Mouse (Mus musculus): ENCODE measurements around the gene Ubr4.

Gene Ubr4

DNA sequence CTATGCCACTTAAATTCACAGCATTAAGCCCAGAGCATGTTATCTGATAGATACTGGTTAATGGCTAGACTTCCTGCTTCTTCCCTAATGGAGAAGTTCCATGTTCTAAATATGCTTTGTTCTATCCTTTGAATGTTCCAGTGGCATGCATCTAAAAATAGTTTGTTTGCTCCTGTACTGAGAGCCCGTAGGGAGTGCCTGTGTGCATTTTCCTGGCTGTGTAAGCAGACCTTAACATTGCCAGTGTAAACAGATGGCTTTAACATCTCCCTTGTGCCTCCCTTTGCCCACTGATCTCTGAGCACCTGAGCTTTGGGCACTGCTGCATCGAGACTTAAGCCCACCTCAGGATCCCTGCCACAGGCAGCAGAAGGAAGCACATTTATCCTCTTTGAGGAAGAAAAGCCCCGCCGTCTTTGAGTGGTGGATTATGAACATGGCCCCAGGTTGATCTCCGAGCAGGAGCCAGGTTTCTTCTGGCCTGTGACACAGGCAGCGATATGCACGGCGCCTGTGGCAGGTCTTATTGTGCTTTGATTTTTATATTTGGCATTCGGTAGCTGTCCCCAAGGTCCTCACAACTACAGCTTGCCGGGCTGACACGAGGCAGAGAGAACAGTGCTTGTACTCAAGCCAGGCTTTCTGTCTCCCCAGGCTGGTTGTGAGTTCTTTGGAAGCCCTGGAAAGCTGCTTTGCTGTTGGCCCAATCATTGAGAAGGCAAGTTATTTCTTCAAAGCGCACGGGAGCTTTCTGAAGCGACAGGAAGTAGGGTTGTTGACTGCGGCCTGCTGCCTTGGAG is 80.8 kb downstream of the Ubr4 start:
- no peak for DNase-seq

DNA sequence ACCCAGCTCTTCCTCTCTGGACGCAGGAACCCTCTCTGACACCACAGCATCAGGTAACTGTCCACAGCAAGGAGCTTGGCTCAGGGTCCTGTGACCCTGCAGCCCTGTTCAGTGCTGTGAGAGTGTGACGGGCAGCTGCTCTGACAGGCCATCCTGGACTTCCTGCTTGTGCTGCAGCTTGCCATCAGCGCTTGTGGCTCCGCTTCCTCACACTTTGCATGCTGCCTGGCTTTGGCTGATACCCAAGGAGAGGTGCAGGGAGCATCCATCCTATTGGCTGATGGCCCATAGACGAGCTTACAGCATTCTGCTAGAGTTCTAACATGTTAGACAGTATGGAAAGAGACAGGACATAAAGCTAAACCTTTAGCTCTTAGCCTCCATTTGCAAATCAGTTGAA is 88.8 kb downstream of the Ubr4 start:
- DNase-seq = no peak

DNA sequence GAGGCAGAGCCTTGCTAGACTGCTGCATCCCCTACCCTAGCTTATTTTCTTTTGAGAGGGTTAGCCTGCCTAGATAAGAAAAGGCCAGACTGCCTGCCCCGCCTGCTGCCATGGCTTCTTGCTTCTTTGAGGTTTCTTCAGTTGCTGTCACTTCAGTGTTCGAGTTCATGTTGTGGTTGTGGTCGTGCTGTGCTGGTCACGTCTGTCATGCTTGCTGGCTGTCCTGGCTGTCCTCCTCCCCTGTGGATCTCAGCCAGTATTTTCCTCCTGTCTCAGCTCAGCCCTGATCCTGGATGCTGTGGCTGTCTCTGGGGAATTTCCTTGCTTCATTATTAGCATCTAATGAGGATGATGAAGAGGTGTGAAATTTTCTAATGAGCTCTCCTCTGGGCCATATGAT is 89.4 kb downstream of the Ubr4 start:
- no peak for DNase-seq

DNA sequence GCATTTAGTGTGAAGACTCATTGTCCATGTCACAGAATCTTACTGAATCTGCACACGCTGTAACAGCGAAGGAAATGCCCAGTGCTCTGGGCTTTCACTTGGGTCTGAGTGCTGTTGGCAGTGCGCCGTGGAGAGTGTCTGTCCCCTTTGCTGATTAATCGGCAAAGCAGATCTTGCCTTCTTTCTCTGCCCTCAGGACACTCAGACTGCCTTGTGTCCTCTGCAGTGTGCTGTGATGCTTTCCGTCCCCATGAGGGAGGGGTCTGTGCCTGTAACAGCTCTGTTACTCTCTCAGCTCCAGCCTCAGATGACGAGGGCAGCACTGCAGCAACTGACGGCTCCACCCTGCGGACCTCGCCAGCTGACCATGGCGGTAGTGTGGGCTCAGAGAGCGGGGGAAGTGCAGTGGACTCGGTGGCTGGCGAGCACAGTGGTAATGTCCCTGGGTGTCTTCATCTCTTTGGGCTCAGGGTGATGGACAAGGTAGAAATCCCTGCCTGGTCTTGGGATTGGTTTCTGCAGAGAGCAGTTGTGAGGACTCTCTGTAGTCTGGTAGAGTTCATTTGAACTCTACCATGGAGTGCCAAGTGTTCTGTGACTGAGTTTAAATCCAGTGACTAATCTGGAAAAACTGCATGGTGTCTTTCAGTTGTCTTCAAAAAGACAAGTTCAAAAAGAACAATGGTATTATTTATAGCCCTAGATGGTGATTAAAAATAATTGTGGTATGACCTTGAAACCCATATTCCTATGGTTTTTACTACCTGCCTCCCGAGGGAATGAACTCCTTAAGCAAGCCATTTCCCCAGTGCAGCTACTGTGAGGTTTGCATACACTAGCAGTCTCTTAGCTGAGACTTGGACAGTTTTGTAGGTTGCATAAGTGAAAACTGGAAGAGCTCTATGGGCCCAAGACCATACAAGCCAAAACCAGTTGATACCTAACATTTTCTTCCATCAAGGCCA is 90.3 kb downstream of the Ubr4 start:
- DNase-seq = no peak

DNA sequence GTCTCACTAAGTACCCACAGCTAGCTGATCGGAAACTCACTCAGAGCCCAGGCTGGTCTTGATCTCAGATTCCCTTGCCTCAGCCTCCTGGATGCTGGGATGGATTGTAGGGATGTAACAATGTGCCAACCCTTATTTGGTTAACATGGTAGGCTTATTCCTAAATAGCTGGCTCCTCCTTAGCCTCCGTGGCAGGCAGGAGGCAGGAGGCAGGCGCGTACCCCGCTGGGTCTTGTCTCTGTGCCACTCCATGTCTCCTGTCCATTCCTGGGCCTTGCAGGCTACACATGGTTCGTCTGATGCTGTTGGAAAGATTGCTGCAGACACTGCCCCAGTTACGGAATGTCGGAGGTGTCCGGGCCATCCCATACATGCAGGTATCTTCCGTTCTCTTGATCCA is 91.9 kb downstream of the Ubr4 start:
- DNase-seq = no peak

DNA sequence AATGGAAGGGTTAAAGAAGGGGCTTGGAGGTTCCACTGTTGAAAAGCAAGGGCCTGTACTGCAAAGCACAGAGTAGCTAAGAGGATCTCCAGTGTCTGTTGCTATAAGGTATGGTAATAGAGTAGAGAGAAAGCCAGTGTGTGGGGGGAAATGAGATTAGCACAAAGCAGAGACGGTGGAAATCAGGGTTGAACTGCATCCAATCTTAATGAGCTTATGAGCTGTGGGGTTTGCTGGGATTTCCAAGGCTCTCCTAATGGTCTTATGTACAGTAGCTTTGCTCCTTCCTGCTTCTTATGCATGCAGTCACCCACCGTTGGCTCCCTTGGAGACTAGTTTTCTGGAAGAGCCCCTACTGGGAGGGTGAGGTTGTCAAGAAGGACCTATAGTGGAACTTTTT is 93.8 kb downstream of the Ubr4 start:
- no peak for DNase-seq

DNA sequence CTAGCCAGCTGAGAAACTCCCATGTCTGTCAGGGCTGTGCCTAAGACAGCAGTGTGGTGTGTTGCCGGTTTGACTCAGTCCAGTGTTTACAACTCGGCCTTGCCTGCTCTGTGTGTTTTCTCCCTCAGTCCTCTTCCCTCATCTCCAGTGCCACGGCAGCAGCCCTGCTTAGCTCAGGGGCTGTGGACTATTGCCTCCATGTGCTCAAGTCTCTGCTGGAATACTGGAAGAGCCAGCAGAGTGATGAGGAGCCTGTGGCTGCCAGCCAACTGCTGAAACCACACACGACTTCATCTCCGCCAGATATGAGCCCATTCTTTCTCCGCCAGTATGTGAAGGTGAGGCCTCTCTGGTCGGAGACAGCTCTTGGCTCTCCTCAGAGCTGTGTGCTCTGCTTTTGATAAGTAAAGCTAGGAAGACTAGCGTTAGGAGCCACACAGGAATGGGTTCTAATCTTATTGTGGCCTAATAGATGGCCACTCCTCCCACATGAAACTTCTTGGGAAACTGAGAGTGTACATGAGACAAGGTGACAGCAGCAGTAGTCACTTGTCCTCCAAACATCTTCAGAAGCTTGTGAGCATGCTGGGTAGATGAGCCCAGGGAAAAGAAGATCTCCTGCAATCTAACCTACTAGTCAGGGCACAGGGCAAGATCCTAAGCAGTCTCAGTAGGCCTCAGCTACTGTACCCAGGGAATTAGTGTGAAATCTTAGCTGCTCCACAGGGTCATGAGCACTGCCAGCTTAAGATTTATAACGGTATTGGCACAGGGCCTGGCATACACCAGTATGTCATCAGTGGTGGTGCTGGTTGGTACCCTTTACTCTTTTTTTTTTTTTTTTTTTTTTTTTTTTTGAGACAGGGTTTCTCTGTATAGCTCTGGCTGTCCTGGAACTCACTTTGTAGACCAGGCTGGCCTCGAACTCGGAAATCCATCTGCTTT is 94.6 kb downstream of the Ubr4 start:
- no peak for DNase-seq

DNA sequence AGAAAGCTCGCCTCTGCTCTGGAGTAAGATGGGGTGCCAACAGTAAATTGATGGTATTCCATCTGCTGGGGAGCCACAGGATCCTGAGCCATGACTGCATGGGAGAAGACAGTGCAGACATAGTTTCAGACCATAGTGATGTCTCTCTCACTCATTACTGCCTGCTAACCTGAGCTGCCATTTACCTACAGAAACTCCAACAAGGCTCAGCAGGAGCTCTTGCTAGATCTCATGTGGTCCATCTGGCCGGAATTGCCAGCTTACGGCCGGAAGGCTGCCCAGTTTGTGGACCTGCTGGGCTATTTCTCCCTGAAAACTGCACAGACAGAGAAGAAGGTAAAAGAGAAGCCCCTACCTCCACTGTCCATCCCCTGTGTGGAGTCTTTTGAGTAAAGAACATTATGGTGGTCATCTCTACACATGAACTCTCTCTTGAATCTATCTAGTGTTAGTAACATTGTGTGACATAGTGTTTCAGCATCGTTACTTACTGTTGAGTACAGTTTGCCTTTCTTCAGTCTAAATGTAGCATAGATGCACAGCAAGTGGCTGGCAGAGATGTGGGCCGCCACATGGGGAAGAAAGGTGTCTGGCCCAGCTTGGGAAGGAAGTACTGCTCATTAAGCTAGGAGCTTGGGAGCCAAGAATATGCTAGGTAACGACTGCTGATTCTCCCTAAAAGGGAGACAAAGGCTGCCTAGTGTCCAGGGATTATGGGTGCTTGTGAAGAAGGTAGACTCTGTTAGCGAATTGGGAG is 100.7 kb downstream of the Ubr4 start:
- DNase-seq = no peak

DNA sequence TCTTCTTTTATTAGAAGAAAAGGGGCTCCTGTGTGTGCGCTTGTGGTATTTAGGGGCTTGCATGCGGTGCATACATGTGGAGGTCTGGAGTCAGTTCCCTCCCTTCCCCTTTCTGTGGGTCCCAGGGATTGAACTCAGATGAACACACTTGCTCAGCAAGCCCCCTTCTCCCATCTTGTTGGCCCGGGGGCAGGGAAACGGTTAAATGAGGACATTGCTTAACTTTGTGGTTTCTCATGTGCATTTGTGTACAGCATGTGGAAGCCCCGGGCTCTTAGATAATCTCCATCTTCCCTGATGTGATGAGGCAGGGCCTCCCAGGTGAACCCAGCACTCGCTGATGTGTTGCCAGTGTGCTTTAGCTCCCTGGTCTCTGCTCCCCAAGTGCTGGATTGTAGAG is 101.9 kb downstream of the Ubr4 start:
- DNase-seq = no peak

DNA sequence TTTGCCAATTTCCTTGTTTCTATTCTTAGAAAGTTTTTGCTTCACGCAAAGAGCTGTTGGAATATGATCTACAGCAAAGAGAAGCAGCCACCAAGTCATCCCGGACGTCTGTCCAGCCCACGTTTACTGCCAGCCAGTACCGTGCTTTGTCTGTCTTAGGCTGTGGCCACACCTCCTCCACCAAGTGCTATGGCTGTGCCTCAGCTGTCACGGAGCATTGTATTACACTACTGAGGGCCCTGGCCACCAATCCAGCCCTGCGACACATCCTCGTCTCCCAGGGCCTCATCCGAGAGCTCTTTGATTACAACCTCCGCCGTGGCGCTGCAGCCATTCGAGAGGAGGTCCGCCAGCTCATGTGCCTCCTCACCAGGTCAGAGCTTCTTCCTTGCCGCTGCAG is 107.6 kb downstream of the Ubr4 start:
- DNase-seq = no peak

DNA sequence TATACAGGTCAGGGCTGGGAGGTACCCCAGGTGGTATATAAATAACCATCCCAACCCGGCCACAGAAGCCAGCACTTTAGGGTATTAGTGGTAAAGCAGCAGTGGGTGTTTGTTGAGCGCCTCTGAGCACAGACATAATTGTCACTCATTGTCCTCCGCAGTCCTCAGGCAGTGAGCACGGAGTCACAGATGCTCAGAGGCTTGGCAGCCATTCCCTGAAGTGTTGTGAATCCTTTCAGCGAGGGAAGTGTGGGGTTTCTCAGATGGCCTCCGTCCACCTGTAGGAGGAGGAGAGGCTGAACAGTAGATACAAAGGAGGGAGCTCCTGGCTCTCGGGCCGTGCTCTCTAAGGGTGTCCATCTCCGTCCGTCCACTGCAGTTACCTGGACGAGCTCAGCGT is 111.8 kb downstream of the Ubr4 start:
- no peak for DNase-seq

DNA sequence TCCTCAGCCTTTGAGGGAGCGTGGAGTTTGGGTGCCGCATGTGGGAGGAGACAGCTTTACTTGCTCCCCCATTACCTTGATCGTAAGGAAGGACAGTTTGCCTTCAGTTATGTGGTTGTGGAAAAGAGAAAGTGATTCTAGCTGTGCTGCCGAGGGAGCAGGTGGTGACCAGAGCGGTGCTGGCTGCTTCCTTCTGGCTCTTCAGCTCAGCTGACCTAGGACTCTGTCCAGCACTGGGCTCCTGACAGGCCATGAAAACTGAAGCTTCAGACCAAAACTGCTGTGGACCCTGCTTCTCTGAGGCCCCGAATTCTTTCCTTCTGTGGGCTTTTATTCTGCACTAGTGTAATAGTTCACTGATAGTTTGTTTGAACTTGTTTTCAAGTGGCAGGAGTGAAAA is 114.1 kb downstream of the Ubr4 start:
- DNase-seq = no peak

DNA sequence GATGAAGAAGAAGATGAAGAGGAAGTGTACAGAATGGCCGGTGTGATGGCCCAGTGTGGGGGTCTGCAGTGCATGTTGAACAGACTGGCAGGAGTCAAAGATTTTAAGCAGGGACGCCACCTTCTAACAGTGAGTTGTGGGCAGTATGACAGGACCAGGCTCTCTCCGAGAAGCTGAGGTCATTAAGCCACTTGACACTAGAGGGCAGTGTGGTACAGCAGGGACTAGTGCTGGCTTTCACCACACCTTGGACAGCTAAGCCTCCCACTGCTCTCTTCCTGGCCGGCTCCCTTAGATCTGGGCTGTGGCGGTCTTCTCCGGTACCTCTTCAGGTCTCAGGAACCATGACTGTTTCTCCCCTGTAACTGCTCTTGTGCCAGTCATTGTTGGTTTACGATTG is 117.8 kb downstream of the Ubr4 start:
- peak; percentile 79 to 90 for DNase-seq

DNA sequence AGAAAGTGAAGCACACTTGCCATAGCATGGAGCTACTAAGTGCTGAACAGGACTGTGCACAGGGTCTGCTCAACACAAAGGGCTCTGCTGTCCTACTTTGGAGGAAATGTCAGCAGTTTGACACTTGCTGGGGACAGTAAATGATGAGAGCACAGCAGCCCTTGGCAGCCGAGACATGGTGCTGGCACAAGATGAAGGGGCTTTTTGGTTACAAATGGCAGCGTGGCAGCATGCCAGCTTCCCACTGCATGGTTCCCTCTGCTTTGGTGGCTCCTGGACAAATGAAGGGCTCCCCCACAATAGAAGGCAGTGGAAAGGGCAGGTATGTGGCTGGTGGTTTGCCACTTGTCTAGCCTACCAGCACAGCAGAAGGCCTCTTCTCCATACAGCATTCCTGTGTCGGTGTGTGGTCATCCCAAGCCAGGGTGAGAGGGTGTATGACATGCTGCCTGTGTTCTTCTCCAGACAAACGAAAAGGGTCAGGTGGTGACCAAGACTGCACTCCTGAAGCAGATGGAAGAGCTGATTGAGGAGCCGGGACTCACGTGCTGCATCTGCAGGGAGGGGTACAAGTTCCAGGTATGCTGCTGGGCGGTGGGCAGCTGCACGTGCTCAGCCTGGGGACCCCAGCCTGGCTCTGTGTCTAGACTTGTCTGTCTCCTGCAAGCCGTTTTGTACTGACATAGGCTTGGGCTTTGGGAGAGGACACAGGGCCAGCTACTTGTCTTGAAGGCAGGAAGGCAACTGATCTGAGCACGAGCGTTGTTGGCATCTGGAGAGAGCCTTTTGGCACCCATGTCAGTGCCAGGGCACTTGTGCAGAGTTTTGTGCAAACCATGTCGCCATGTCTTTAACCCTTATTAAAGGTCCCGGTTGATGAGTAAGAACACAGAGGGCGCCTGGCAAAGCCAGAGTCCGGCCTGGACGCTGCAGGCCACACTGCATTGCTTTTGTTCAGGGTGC is 124.5 kb downstream of the Ubr4 start:
- DNase-seq = no peak

DNA sequence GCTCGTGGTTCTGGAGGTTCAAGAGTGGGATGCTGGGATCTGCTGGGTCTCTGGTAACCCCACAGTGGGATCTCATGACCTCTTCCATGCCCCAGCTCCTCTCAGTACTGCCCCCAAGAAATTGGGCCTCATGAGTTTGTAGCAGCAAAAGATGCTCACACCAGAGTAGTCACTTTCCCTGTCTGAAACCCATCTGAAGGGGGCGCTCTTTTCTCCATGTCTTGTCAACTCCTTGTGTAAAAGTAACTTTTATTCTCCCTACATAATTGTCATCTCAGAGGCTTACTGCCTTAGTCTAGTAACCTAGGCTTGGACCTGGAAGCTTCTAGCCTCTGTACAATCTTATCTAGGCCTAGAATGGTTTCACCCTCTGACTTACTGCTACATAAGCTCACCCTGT is 125.6 kb downstream of the Ubr4 start:
- no peak for DNase-seq

DNA sequence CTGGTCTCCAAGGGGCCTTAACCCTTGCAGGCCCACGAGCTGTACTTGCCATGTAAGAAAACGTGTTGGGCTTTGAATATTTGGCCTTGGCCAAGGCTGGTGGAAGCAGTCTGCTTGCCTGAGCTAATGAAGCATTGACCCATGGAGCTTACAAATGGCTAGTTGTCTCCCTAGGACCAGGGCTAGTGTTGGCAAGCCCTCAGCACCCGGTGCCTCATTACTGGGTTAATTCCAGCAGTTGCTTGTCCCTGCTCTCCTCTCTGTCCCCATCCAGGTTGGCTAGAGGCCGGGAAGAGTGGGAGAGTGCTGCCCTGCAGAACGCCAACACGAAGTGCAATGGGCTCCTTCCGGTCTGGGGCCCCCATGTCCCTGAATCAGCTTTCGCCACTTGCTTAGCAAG is 126.8 kb downstream of the Ubr4 start:
- no peak for DNase-seq

DNA sequence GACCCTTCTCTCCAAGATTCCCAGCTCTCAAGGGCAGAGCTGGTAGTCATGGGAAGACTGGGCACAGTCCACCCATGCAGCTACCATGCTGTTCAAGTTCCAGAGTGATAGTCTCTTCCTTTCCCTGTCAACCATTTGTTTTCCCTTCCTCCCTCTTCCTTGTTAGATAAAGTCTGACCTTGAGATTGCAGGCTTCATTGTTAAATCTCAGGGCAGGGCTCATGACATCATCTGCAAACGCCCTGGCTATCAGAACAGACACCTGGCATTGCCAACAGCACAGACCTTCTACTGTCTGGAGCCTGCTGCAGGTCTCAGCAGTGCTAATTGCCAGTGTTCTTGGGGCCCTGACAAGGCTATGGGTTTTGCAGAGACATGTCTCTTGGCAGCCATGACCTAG is 129.0 kb downstream of the Ubr4 start:
- no peak for DNase-seq

DNA sequence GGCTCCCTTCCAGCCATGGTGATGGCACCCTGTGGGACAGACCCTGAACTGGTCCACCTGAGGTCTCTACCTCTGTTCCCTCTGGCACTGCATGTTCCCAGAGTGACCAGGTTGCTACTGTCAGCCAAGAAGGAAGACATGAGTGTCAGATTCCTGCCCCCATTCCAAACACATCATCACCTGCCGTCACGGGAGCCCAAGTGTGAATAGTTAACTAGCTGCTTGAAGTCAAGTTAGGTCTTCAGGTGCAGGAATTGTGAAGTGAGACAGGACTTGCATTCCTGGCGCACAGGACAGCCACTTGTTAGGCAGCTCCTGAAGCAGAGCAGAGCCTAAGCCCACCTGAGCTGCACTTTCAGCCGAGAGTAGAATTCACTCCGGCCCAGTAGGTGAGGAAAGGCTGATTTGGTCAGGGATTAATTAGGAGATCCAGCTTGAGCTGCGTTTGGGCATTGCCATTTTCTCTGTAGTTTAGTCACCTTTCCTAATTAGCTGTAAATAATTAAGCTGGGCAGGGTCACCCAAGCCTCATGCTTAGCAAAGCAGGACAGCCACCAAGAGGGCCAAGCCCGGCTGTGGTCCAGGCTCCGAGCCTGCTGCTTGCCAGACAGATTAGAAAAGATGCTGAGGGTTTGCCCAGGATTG is 131.2 kb downstream of the Ubr4 start:
- DNase-seq = peak; percentile 67 to 71

DNA sequence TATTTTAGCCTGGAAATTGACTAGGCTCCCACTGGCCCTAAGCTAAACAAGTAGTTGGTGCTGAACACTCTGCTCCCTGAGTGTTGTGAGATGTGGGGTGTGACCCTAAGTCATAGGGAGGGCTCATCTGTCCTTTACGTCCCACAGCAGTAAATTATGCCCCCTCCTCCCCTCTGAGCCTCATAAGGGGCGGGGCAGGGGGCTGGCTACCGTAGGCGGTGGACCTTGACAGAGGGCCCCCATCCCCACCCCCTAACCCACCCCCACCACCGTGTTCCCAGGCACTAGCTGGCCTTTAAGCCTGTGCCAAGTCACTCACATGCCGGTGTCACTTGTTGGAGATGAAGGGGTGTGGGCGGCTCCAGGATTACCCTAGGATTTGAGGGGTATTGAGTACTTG is 132.1 kb downstream of the Ubr4 start:
- no peak for DNase-seq

DNA sequence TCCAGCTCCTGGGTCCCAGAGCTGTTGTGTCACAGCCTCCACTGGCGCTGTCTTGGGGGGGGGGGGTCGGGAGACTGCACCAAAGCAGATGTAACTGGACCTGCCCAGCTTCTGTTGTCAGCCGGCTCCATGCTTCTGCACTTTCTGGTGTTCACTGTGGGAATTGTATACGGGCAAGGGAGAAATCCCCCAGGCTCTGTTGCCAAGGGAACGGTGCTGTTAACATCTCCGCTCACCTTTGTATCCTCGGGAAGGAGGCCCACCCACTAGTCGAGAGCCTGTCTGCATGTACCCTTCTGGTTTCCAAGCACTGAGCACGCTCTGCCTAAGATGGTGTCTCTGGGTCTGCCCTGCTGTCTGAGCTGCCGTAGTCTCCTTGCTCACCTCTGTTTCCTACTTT is 134.7 kb downstream of the Ubr4 start:
- no peak for DNase-seq

Data from kidney, postnatal 36 days (tissue).